Mouse (Mus musculus) mouse trophoblast stem cell (cell line): Measurements from ENCODE around the gene Ramac.

Experiments used
- in situ Hi-C, 2 experiments: fragments of 300-500 bp; cut with MseI, MboI; formaldehyde crosslinking; loops; 2 replicates in 1 of 2; 3 replicates in 1 of 2; pipeline ENCODE4 v1.15.1; 2025

Gene Ramac

GRCm38 (mm10) chr7:81762180-81763109 lies at the start of gene Ramac:
Gene Ramac, plus strand, starts transcription at chr7:81762925.
- in situ Hi-C loops: no loop called here

- in situ Hi-C loops: no loop called here
Measured at GRCm38 (mm10) chr7:81718657-81719056, 44.1 kb upstream of the Ramac start.

DNA sequence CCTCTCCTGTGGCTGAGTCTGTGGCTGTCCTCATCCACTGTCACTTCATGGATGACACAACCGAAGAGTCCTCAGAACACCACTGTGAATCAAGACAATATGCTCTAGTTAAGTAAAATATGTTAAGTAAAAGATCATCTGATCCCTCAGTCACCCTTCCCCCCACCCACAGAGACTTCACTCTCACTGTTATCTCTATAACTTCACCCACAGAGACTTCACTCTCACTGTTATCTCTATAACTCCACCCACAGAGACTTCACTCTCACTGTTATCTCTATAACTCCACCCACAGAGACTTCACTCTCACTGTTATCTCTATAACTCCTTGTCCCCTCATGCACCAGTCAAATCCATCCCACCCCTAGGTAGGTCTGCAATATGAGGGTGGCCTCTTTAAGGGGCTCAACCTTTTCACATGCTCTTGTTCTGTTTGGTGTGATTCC lies 43.5 kb upstream of the Ramac start:
- in situ Hi-C loops: no loop called here

GRCm38 (mm10) chr7:81721271-81721670 lies 41.5 kb upstream of the Ramac start:
- in situ Hi-C loops: no loop called here

GRCm38 (mm10) chr7:81723851-81724250 lies 38.9 kb upstream of the Ramac start:
- in situ Hi-C loops: no loop called here

GRCm38 (mm10) chr7:81725986-81726727 lies 36.6 kb upstream of the Ramac start:
- in situ Hi-C loops: no loop called here

DNA sequence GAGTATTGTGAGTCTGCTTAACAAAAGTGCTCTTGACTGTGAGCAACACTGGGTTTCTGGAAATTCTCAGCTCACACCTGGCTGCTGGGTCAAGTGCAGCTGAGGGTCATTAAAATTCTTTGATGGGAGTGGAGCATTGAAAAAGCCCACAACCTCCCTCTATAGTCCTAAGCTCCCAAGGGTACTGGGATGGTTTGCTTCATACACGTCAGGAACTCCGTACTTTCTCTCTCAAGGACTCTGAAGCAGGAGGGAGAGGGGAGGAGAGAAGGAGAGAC lies 36.1 kb upstream of the Ramac start:
- in situ Hi-C loops: no loop called here

DNA sequence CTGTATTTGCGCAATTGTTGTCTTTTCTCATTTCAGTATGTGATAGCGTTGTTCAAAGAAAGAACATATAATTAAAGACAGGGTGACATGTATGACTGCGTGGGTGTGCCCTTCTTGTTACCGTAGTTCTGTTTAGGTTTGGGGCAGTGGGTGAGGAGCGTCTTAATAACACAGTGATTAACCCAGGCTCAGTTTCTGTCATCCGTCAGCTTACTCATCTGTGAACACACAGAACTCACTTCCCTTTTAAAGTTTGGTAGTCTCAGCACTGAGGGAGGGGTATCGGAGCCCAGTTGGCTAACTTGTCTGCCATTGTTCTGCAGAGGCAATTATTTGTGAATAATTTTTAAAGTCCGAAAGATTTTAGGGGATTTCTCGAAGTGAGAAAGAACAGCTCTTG lies 35.0 kb upstream of the Ramac start:
- in situ Hi-C loops: no loop called here

- in situ Hi-C loops: no loop called here
Measured at GRCm38 (mm10) chr7:81729787-81730186, 32.9 kb upstream of the Ramac start.

GRCm38 (mm10) chr7:81731181-81731651 lies 31.5 kb upstream of the Ramac start:
- in situ Hi-C loops: no loop called here

DNA sequence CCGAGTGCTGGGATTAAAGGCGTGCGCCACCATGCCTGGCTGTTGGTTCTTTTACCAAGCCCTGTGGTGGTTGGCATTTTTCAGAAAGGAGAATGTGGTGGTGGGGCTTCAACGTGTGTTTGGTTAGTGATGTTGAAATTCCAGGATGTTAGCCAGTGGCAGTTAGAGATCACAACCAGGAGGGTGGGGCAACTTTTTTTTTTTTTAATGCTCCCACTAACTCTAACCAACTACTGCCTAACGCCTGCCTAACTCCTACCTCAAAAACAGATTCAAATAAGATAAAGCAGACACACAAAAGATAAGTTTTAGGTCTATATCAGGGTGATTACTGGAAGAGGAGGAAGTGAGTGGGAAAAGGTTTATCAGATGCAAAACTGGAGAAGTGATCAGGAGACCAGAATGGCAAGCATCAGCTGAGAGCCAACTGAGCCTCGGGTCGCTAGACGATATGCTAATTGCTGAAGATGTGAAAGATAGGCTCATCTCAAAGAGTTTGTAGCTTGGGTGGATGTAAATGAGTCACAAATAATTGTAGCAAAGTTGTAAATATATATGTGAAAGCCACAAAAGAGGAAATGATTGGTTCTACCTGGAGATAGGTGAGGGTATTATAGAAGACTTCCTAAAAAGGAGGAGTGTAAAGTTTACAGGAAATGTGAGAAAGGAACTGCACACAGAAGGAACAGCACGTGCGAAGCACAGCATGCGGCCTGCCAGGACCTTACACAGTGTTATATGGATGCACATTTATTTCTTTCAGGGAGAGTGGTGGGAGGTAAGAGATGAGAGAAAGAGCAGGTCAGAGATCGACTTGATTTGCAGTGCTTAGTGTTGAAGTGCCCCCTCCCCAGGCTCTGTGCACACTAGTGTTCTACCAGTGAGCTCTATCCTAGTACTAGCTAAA lies 30.3 kb upstream of the Ramac start:
- in situ Hi-C loops: no loop called here

GRCm38 (mm10) chr7:81735300-81736048 lies 27.3 kb upstream of the Ramac start:
- in situ Hi-C loops: no loop called here

GRCm38 (mm10) chr7:81738720-81739385 lies 23.9 kb upstream of the Ramac start:
- in situ Hi-C loops: no loop called here

DNA sequence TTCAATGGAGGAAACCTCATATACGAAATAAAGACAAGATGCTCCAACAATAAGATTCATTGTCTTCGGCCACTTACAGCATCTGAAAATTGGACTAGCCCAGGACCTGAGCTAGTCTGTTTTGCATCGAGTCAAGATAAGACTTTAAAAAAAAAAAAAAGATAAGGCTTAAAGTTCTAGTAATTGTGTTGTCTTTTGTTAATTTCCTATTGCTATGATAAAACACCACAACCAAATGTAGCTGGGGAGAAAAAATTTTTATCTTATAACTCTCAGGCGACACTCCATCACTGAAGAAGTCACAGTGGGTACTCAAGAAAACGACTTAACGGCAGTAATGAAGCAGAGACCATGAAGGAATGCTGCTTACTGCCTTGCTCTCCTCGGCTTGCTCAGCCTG lies 22.7 kb upstream of the Ramac start:
- in situ Hi-C loops: no loop called here

DNA sequence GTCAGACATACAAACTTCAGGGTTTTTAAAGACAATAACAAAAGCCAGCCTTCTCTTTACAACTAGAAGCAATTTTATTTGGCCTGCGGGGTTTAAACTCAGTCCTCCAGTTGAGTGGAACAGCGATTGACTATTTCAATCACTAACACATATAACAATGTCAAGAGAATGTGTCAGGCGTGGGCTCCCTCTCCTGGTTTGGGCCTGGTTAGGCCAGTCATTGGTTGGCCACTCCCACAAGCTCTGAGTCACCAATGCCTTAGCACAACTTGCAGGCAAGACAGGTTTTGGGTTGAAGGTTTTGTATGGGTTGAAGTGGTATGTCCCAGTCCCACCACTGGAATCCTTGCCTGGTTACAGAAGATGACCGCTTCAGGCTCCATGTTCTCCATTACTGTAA lies 18.6 kb upstream of the Ramac start:
- in situ Hi-C loops: no loop called here

DNA sequence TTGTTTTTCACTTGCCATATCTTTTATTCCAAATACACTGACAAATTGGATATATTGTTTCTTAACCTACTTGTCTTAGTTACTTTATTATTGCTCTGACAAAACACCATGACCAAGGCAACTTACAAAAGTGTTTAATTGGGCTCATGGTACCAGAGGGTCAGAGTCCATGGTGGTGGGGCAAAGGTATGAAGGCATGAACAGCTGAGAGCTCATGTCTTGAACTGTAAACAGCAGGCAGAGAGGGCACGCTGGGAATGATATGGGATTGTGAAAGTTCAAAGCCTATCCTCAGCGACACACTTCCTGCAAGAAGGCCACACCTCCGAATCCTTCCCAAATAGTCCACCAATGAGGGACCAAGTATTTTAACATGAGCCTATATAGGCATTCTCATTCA lies 14.8 kb upstream of the Ramac start:
- in situ Hi-C loops: no loop called here

GRCm38 (mm10) chr7:81763110-81763845 lies 553 bp downstream of the Ramac start:
- in situ Hi-C loops: no loop called here

- in situ Hi-C loops: no loop called here
Measured at GRCm38 (mm10) chr7:81772786-81773539, 10.2 kb downstream of the Ramac start.

- in situ Hi-C loops: no loop called here
Measured at GRCm38 (mm10) chr7:81775325-81775724, 12.6 kb downstream of the Ramac start.
